Mouse (Mus musculus): ENCODE measurements around the gene Tnfrsf1a. TPM values are rescaled to one million over a fixed set of nuclear protein-coding genes. Genes with fewer than 3 reads are reported as not detected.

The Tnfrsf1a gene
- polyA plus RNA-seq, 1 experiment from 2014 or later: 190 TPM

GRCm38 (mm10) chr6:125312581-125313355 lies 36.4 kb upstream of the Tnfrsf1a start:
- ChIA-PET POLR2A (interaction anchor here (2.8 kb wide), 1 partner anchor 37 kb away, joined by 15 read pairs; the partner anchor contains the start of gene Tnfrsf1a), CTCF (interaction anchor here (2.0 kb wide), 1 partner anchor 37 kb away, joined by 5 read pairs; no protein-coding TSS in a partner anchor)
- no peak for DNase-seq (ENCODE audit: low read depth, low spot score)

GRCm38 (mm10) chr6:125313546-125314230 lies 35.5 kb upstream of the Tnfrsf1a start, which contains the start of gene Ltbr:
Gene Ltbr, minus strand, starts transcription at chr6:125313885.
- POLR2A ChIA-PET: interaction anchor here (0.9 to 2.8 kb wide), 4 partner anchors 15 to 90 kb away, joined by 3 to 15 read pairs (median 3); partner anchors contain the start of gene Tnfrsf1a
- in situ Hi-C loops (cut with MboI; ENCODE audit: low pct_unique_long_range_greater_than_20kb): no loop called here
- CTCF ChIA-PET: interaction anchor here (0.7 to 2.0 kb wide), 3 partner anchors 14 to 52 kb away, joined by 3 to 5 read pairs (median 4); no protein-coding TSS in a partner anchor
- ATAC-seq (peak; percentile 85), DNase-seq (ENCODE audit: low read depth, low spot score) (no peak)
- H3K27me3 ChIP-seq: no peaks in the 10 kb centered on the region
- TF ChIP-seq CTCF (IDR thresholded peaks at IDR 0.05): no peak

More at GRCm38 (mm10) chr6:125312581-125313355, 36.4 kb upstream of the Tnfrsf1a start:
- no peaks in the 10 kb centered on the region for H3K27me3 ChIP-seq
- no peak for ATAC-seq
- in situ Hi-C loops (cut with MboI; ENCODE audit: low pct_unique_long_range_greater_than_20kb): no loop called here
- TF ChIP-seq CTCF (IDR thresholded peaks at IDR 0.05): no peak

GRCm38 (mm10) chr6:125314231-125314563 lies 35.0 kb upstream of the Tnfrsf1a start:
- in situ Hi-C loops (cut with MboI; ENCODE audit: low pct_unique_long_range_greater_than_20kb): no loop called here
- CTCF ChIA-PET: interaction anchor here (0.7 to 1.4 kb wide), 2 partner anchors 14 to 52 kb away, joined by 3 to 4 read pairs; no protein-coding TSS in a partner anchor
- no peaks in the 10 kb centered on the region for H3K27me3 ChIP-seq
- no peak for TF ChIP-seq CTCF (IDR thresholded peaks at IDR 0.05)
- POLR2A ChIA-PET: interaction anchor here (0.9 to 2.8 kb wide), 4 partner anchors 14 to 90 kb away, joined by 3 to 15 read pairs (median 3); partner anchors contain the start of gene Tnfrsf1a
- peak; percentile 36 for ATAC-seq
- no peak for DNase-seq (ENCODE audit: low read depth, low spot score)

- DNase-seq (ENCODE audit: low read depth, low spot score): no peak
- ATAC-seq: no peak
- in situ Hi-C loops (cut with MboI; ENCODE audit: low pct_unique_long_range_greater_than_20kb): no loop called here
- ChIA-PET CTCF (interaction anchor here (0.7 to 1.4 kb wide), 2 partner anchors 13 to 51 kb away, joined by 3 to 4 read pairs; no protein-coding TSS in a partner anchor), POLR2A (interaction anchor here (0.7 to 2.8 kb wide), 5 partner anchors 14 to 89 kb away, joined by 3 to 15 read pairs (median 3); partner anchors contain the start of gene Tnfrsf1a)
- no peaks in the 10 kb centered on the region for H3K27me3 ChIP-seq
- TF ChIP-seq CTCF (IDR thresholded peaks at IDR 0.05): no peak
These were observed 34.4 kb upstream of the Tnfrsf1a start for GRCm38 (mm10) chr6:125314746-125315145.

- no peak for ATAC-seq
- ChIA-PET CTCF (no interaction called here), POLR2A (no interaction called here)
- no peak for DNase-seq (ENCODE audit: low read depth, low spot score)
- no peak for TF ChIP-seq CTCF (IDR thresholded peaks at IDR 0.05)
- in situ Hi-C loops (cut with MboI; ENCODE audit: low pct_unique_long_range_greater_than_20kb): no loop called here
- no peaks in the 10 kb centered on the region for H3K27me3 ChIP-seq
These were observed 32.1 kb upstream of the Tnfrsf1a start for GRCm38 (mm10) chr6:125317077-125317476.

- DNase-seq (ENCODE audit: low read depth, low spot score) (no peak), ATAC-seq (no peak)
- ChIA-PET POLR2A (no interaction called here), CTCF (interaction anchor here (1.5 kb wide), 1 partner anchor 10 kb away, joined by 4 read pairs; no protein-coding TSS in a partner anchor)
- no peak for TF ChIP-seq CTCF (IDR thresholded peaks at IDR 0.05)
- no peaks in the 10 kb centered on the region for H3K27me3 ChIP-seq
- in situ Hi-C loops (cut with MboI; ENCODE audit: low pct_unique_long_range_greater_than_20kb): no loop called here
These were observed 29.9 kb upstream of the Tnfrsf1a start for GRCm38 (mm10) chr6:125318981-125319918.

- no peaks in the 10 kb centered on the region for H3K27me3 ChIP-seq
- TF ChIP-seq CTCF (IDR thresholded peaks at IDR 0.05): no peak
- ATAC-seq (no peak), DNase-seq (ENCODE audit: low read depth, low spot score) (no peak)
- CTCF ChIA-PET: no interaction called here
- POLR2A ChIA-PET: no interaction called here
- in situ Hi-C loops (cut with MboI; ENCODE audit: low pct_unique_long_range_greater_than_20kb): no loop called here
These were observed 29.3 kb upstream of the Tnfrsf1a start for GRCm38 (mm10) chr6:125319919-125320296.

- ATAC-seq: no peak
- TF ChIP-seq CTCF (IDR thresholded peaks at IDR 0.05): no peak
These were observed 28.8 kb upstream of the Tnfrsf1a start, which contains the start of gene Scnn1a for GRCm38 (mm10) chr6:125320323-125320722. Gene Scnn1a, plus strand, starts transcription at chr6:125320659.

GRCm38 (mm10) chr6:125321114-125321855 lies 27.9 kb upstream of the Tnfrsf1a start:
- H3K27me3 ChIP-seq: no peaks in the 10 kb centered on the region
- ATAC-seq (no peak), DNase-seq (ENCODE audit: low read depth, low spot score) (no peak)
- in situ Hi-C loops (cut with MboI; ENCODE audit: low pct_unique_long_range_greater_than_20kb): no loop called here
- CTCF ChIA-PET: no interaction called here
- TF ChIP-seq CTCF (IDR thresholded peaks at IDR 0.05): no peak
- POLR2A ChIA-PET: interaction anchor here (1.4 kb wide), 1 partner anchor 29 kb away, joined by 3 read pairs; no protein-coding TSS in a partner anchor

More at GRCm38 (mm10) chr6:125320323-125320722, 28.8 kb upstream of the Tnfrsf1a start, which contains the start of gene Scnn1a:
- no peak for DNase-seq (ENCODE audit: low read depth, low spot score)
- in situ Hi-C loops (cut with MboI; ENCODE audit: low pct_unique_long_range_greater_than_20kb): no loop called here
- ChIA-PET POLR2A (no interaction called here), CTCF (no interaction called here)
- H3K27me3 ChIP-seq: no peaks in the 10 kb centered on the region
